Mouse (Mus musculus) forebrain, embryonic 14.5 days (tissue): ENCODE results near the gene Stx12. TPM values are rescaled to one million over a fixed set of nuclear protein-coding genes. Genes with fewer than 3 reads are reported as not detected.

Experiments used
- ATAC-seq: fragments of 200-750 bp; cut with Nextera tagmentation; 2 replicates; pipeline ENCODE4 v1.8.0; 2017; ENCODE audit warnings: mild to moderate bottlenecking, moderate library complexity
- DNase-seq: peaks from one replicate; pipeline ENCODE4 v3.0.0-alpha.2; 2015; ENCODE audit warnings: low spot score
- H3K27ac ChIP-seq: fragments of 300-500 bp; sonication (generic); 2 replicates; pipeline ENCODE4 v1.5.1; 2014; ENCODE audit warnings: low read depth, mild to moderate bottlenecking, control low read depth, low read length, moderate library complexity
- H3K27me3 ChIP-seq: fragments of 300-500 bp; sonication (generic); replicated peaks from 2 replicates; pipeline ENCODE4 v1.6.1; 2014; ENCODE audit warnings: low read length, control low read depth, mixed read lengths; ENCODE audit not compliant: control insufficient read depth, insufficient read depth
- H3K36me3 ChIP-seq: fragments of 300-500 bp; sonication (generic); 2 replicates; pipeline ENCODE4 v1.6.1; 2014; ENCODE audit warnings: low read length, control low read depth; ENCODE audit not compliant: control insufficient read depth, insufficient read depth
- H3K4me1 ChIP-seq: fragments of 300-500 bp; sonication (generic); 2 replicates; pipeline ENCODE4 v1.6.1; 2014; ENCODE audit warnings: antibody characterized with exemption, low read length, control low read depth; ENCODE audit not compliant: control insufficient read depth, insufficient read depth
- H3K4me2 ChIP-seq: fragments of 300-500 bp; sonication (generic); 2 replicates; pipeline ENCODE4 v1.6.1; 2014; ENCODE audit warnings: mild to moderate bottlenecking, control low read depth, low read length
- H3K4me3 ChIP-seq: fragments of 300-500 bp; sonication (generic); 2 replicates; pipeline ENCODE4 v1.5.1; 2014; ENCODE audit warnings: low read depth, low read length, control low read depth
- H3K9ac ChIP-seq: fragments of 300-500 bp; sonication (generic); 2 replicates; pipeline ENCODE4 v1.6.1; 2014; ENCODE audit warnings: mild to moderate bottlenecking, low read length, control low read depth, moderate library complexity
- H3K9me3 ChIP-seq: fragments of 300-500 bp; sonication (generic); replicated peaks from 2 replicates; pipeline ENCODE4 v1.6.1; 2016; ENCODE audit warnings: low read length, control low read depth, mixed read lengths; ENCODE audit not compliant: control insufficient read depth
- WGBS: fragments of 180-500 bp; shearing (Covaris S2); extraction: QIAGEN DNeasy Blood & Tissue Kit; methylation state at CpG from one replicate; pipeline ENCODE4 v1.1.7; 2014; 5-methylcytosine and 5-hydroxymethylcytosine counted together
- polyA plus RNA-seq: library from polyadenylated mRNA; unstranded; fragments of >200 nt; fragmentation: Nextera tagmentation; extraction: Ambion mirVana; gene quantifications from 2 replicates; pipeline ENCODE4 v1.2.1, GENCODE M21; 2014

Gene Stx12
- polyA plus RNA-seq, 1 experiment from 2014 or later, result 176 TPM

GRCm38 (mm10) chr4:132842281-132842906, 41.9 kb downstream of the Stx12 start:
- no peaks in the 10 kb centered on the region for H3K9me3 ChIP-seq
- under 1% methylated on average over 30 of the region's 30 CpGs for WGBS
- ATAC-seq, result peak; percentile 51; the same call in 1 of the 2 replicates

GRCm38 (mm10) chr4:132841493-132841892, 42.8 kb downstream of the Stx12 start:
- DNase-seq (no peak), ATAC-seq (no peak)
- peaks cover 9% of the 10 kb centered on the region for H3K4me1 ChIP-seq
- H3K36me3 ChIP-seq, result peaks cover 41% of the 10 kb centered on the region
- no peak overlapping the region for H3K27ac ChIP-seq
- H3K4me3 ChIP-seq, result peak overlapping the region; percentile 87
- no peaks in the 10 kb centered on the region for H3K9me3 ChIP-seq
- 82% methylated on average over 3 of the region's 3 CpGs for WGBS
- H3K27me3 ChIP-seq, result no peaks in the 10 kb centered on the region
- peak overlapping the region; percentile 80 for H3K4me2 ChIP-seq
- peak overlapping the region; percentile 94 for H3K9ac ChIP-seq

More at GRCm38 (mm10) chr4:132842281-132842906, 41.9 kb downstream of the Stx12 start:
- H3K4me3 ChIP-seq, result peak overlapping the region; percentile 87
- H3K27ac ChIP-seq, result peak overlapping the region; percentile 70; the same call in 1 of the 2 replicates
- no peaks in the 10 kb centered on the region for H3K27me3 ChIP-seq
- H3K36me3 ChIP-seq, result peaks cover 32% of the 10 kb centered on the region
- DNase-seq, result peak; percentile 24
- peak overlapping the region; percentile 80 for H3K4me2 ChIP-seq
- H3K4me1 ChIP-seq, result peaks cover 9% of the 10 kb centered on the region
- H3K9ac ChIP-seq, result peak overlapping the region; percentile 94

DNA sequence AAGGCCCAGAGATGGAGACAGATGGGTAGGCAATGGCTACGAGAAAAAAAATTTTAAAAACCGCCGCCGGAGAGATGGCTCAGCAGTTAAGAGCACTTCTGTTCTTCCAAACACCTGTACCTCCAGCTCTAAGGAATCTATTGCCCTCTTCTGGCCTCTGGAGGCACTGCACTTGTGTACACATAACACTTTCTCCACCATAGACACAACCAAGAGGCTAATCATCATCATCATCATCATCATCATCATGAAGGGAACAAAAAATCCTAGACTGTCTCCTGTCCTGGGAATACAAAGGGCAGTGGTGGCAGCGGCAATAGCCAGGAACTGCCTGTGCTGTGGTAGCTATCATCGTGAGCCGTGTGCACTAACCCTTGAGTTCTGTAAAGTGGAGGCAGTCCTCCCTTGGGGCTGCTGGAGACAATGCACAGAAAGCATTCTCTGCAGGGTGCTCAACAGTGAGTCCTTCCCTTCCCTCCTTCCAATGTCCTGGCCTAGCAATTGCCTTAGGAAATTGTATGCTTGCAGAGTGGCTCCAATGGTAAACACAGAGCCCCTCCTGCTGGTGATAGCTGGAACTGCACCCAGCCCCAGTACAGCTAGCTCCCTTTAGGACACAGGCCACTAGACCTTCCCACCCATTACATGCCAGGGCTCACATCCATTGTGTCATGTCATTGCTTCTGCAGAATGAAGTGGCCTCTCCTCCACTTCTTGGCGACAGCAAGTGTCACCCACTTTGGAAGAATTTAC, 60.5 kb downstream of the Stx12 start:
- H3K27me3 ChIP-seq, result no peaks in the 10 kb centered on the region
- WGBS, result 73% methylated on average over 8 of the region's 8 CpGs
- peaks cover 6% of the 10 kb centered on the region; the same call in 1 of the 2 replicates for H3K9me3 ChIP-seq
- peaks cover 41% of the 10 kb centered on the region for H3K36me3 ChIP-seq
- no peak overlapping the region for H3K4me3 ChIP-seq
- ATAC-seq (no peak), DNase-seq (peak; percentile 44)
- no peaks in the 10 kb centered on the region for H3K4me1 ChIP-seq
- H3K27ac ChIP-seq, result no peak overlapping the region
- no peak overlapping the region for H3K9ac ChIP-seq
- no peak overlapping the region for H3K4me2 ChIP-seq

GRCm38 (mm10) chr4:132818442-132818841, 65.9 kb downstream of the Stx12 start:
- Histone ChIP-seq H3K4me3 (no peak overlapping the region), H3K36me3 (no peaks in the 10 kb centered on the region), H3K4me1 (no peaks in the 10 kb centered on the region), H3K9ac (no peak overlapping the region), H3K27me3 (no peaks in the 10 kb centered on the region), H3K27ac (no peak overlapping the region), H3K4me2 (no peak overlapping the region), H3K9me3 (peaks cover 6% of the 10 kb centered on the region; the same call in 1 of the 2 replicates)
- DNase-seq (no peak), ATAC-seq (no peak)
- 47% methylated on average over 2 of the region's 2 CpGs for WGBS

- ATAC-seq (no peak), DNase-seq (no peak)
- Histone ChIP-seq H3K9ac (no peak overlapping the region), H3K27me3 (no peaks in the 10 kb centered on the region), H3K4me3 (no peak overlapping the region), H3K4me2 (no peak overlapping the region), H3K27ac (no peak overlapping the region), H3K4me1 (no peaks in the 10 kb centered on the region), H3K36me3 (no peaks in the 10 kb centered on the region), H3K9me3 (peaks cover 6% of the 10 kb centered on the region; the same call in 1 of the 2 replicates)
- 64% methylated on average over 2 of the region's 2 CpGs for WGBS
Observed at GRCm38 (mm10) chr4:132816855-132817254, 67.5 kb downstream of the Stx12 start.

GRCm38 (mm10) chr4:132816404-132816803, 67.9 kb downstream of the Stx12 start:
- Histone ChIP-seq H3K4me2 (no peak overlapping the region), H3K36me3 (no peaks in the 10 kb centered on the region), H3K4me3 (no peak overlapping the region), H3K9ac (no peak overlapping the region), H3K27ac (no peak overlapping the region), H3K4me1 (no peaks in the 10 kb centered on the region), H3K27me3 (no peaks in the 10 kb centered on the region), H3K9me3 (peaks cover 6% of the 10 kb centered on the region; the same call in 1 of the 2 replicates)
- no peak for DNase-seq
- WGBS, result 77% methylated on average over 7 of the region's 7 CpGs
- no peak for ATAC-seq

DNA sequence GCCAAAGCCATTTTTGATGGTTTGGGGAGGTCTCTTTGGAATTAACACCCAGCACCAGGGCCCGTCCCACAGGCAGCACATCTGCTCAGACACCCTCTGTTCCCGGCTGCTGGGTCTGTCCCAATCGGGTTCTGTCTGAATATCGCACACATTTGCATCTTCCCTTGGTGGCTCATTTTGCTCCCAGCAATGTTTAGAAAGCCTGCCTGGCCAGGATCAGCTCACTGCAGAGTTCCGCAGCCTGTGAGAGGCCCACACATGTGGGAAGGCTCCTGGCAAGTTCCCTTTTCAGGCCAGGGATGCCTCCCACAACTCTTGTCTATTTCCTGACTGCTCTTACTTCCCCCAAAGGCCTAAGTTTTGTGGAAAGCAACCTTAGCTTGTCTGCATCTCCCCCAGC, 74.7 kb downstream of the Stx12 start:
- no peak overlapping the region for H3K9ac ChIP-seq
- no peaks in the 10 kb centered on the region for H3K27me3 ChIP-seq
- no peaks in the 10 kb centered on the region for H3K36me3 ChIP-seq
- H3K4me2 ChIP-seq, result no peak overlapping the region
- 86% methylated on average over 5 of the region's 5 CpGs for WGBS
- ATAC-seq (no peak), DNase-seq (no peak)
- no peaks in the 10 kb centered on the region for H3K4me1 ChIP-seq
- no peak overlapping the region for H3K4me3 ChIP-seq
- H3K9me3 ChIP-seq, result no peaks in the 10 kb centered on the region
- H3K27ac ChIP-seq, result no peak overlapping the region

- Histone ChIP-seq H3K9me3 (no peaks in the 10 kb centered on the region), H3K4me1 (no peaks in the 10 kb centered on the region), H3K9ac (no peak overlapping the region), H3K4me2 (no peak overlapping the region), H3K36me3 (no peaks in the 10 kb centered on the region), H3K4me3 (no peak overlapping the region), H3K27ac (no peak overlapping the region), H3K27me3 (no peaks in the 10 kb centered on the region)
- whole genome bisulfite sequencing, result 72% methylated on average over 5 of the region's 5 CpGs
- no peak for DNase-seq
- no peak for ATAC-seq
Observed at GRCm38 (mm10) chr4:132807771-132808641, 76.3 kb downstream of the Stx12 start.
